Mouse (Mus musculus) lung, embryonic 14.5 days (tissue): ENCODE results near the gene Keap1. TPM values are rescaled to one million over a fixed set of nuclear protein-coding genes. Genes with fewer than 3 reads are reported as not detected.

Experiments used
- ATAC-seq: fragments of 200-750 bp; cut with Nextera tagmentation; 2 replicates; pipeline ENCODE4 v1.8.0; 2017; ENCODE audit warnings: mild to moderate bottlenecking, moderate TSS enrichment, moderate library complexity; ENCODE audit not compliant: insufficient read depth
- DNase-seq: peaks from one replicate; pipeline ENCODE4 v3.0.0-alpha.2; 2015
- H3K27ac ChIP-seq: fragments of 300-500 bp; sonication (generic); 2 replicates; pipeline ENCODE4 v1.5.1; 2014; ENCODE audit warnings: low read depth, mild to moderate bottlenecking, moderate library complexity
- H3K27me3 ChIP-seq: fragments of 300-500 bp; sonication (generic); 2 replicates; pipeline ENCODE4 v1.6.1; 2014; ENCODE audit warnings: low read length, control low read depth; ENCODE audit not compliant: insufficient read depth
- H3K36me3 ChIP-seq: fragments of 300-500 bp; sonication (generic); 2 replicates; pipeline ENCODE4 v1.6.1; 2014; ENCODE audit warnings: control low read depth; ENCODE audit not compliant: insufficient read depth
- H3K4me1 ChIP-seq: fragments of 300-500 bp; sonication (generic); 2 replicates; pipeline ENCODE4 v1.6.1; 2014; ENCODE audit warnings: antibody characterized with exemption, control low read depth; ENCODE audit not compliant: insufficient read depth
- H3K4me2 ChIP-seq: fragments of 300-500 bp; sonication (generic); 2 replicates; pipeline ENCODE4 v1.6.1; 2014; ENCODE audit warnings: mild to moderate bottlenecking
- H3K4me3 ChIP-seq: fragments of 300-500 bp; sonication (generic); 2 replicates; pipeline ENCODE4 v1.5.1; 2014; ENCODE audit warnings: low read depth, low read length
- H3K9ac ChIP-seq: fragments of 300-500 bp; sonication (generic); 2 replicates; pipeline ENCODE4 v1.6.1; 2014
- H3K9me3 ChIP-seq: fragments of 300-500 bp; sonication (generic); 2 replicates; pipeline ENCODE4 v1.6.1; 2016; ENCODE audit warnings: low read depth, low read length, control low read depth
- CTCF ChIP-seq: IDR thresholded peaks from 2 replicates; pipeline ENCODE4 v1.5.1; 2016; ENCODE audit warnings: antibody characterized with exemption, low read depth
- WGBS: fragments of 180-500 bp; shearing (Covaris S2); extraction: QIAGEN DNeasy Blood & Tissue Kit; methylation state at CpG from one replicate; pipeline ENCODE4 v1.1.7; 2014; 5-methylcytosine and 5-hydroxymethylcytosine counted together
- polyA plus RNA-seq: library from polyadenylated mRNA; unstranded; fragments of >200 nt; fragmentation: Nextera tagmentation; extraction: Ambion mirVana; gene quantifications from 2 replicates; pipeline ENCODE4 v1.2.1, GENCODE M21; 2014

Gene Keap1
- polyA plus RNA-seq, 1 experiment from 2014 or later, result 44.6 TPM

GRCm38 (mm10) chr9:21206848-21207247 lies 32.3 kb downstream of the Keap1 start:
- DNase-seq (no peak), ATAC-seq (no peak)
- no peak overlapping the region for H3K4me3 ChIP-seq
- WGBS, result 84% methylated on average over 6 of the region's 6 CpGs
- H3K36me3 ChIP-seq, result peaks cover 5% of the 10 kb centered on the region; the same call in 1 of the 2 replicates
- H3K27ac ChIP-seq, result no peak overlapping the region
- no peak overlapping the region for H3K9ac ChIP-seq
- no peak for TF ChIP-seq CTCF
- no peaks in the 10 kb centered on the region for H3K27me3 ChIP-seq
- no peaks in the 10 kb centered on the region for H3K4me1 ChIP-seq
- H3K4me2 ChIP-seq, result no peak overlapping the region
- H3K9me3 ChIP-seq, result no peaks in the 10 kb centered on the region

GRCm38 (mm10) chr9:21204528-21205272 lies 34.5 kb downstream of the Keap1 start:
- 5% methylated on average over 23 of the region's 23 CpGs for WGBS
- TF ChIP-seq CTCF, result no peak
- Histone ChIP-seq H3K9me3 (no peaks in the 10 kb centered on the region), H3K4me3 (peak overlapping the region; percentile 38), H3K9ac (peak overlapping the region; percentile 38), H3K4me1 (no peaks in the 10 kb centered on the region), H3K4me2 (peak overlapping the region; percentile 70), H3K27ac (no peak overlapping the region), H3K36me3 (no peaks in the 10 kb centered on the region), H3K27me3 (no peaks in the 10 kb centered on the region)
- ATAC-seq (peak; percentile 77), DNase-seq (peak; percentile 55)

DNA sequence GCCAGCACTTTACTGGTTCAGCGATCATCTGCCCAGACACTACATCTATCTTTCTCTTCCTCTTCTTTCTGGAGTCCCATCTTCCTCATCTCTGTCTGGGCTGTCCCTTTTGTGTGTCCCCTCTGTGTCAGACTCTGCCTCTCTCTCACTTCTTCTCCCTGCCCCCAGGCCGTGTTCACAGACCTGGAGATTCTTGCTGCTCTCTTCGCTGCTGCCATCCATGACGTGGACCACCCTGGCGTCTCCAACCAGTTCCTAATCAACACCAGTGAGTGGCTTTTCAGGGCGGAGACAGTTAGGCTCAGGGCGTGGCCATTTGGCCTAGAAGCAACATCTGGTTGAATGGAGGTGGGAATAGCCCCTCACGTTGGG lies 35.0 kb downstream of the Keap1 start:
- Histone ChIP-seq H3K4me2 (peak overlapping the region; percentile 70; the same call in 1 of the 2 replicates), H3K4me3 (no peak overlapping the region; the same call in 1 of the 2 replicates), H3K27ac (no peak overlapping the region), H3K36me3 (no peaks in the 10 kb centered on the region), H3K4me1 (no peaks in the 10 kb centered on the region), H3K27me3 (no peaks in the 10 kb centered on the region), H3K9ac (no peak overlapping the region), H3K9me3 (no peaks in the 10 kb centered on the region)
- no peak for TF ChIP-seq CTCF
- 34% methylated on average over 8 of the region's 8 CpGs for WGBS
- ATAC-seq, result no peak
- no peak for DNase-seq

DNA sequence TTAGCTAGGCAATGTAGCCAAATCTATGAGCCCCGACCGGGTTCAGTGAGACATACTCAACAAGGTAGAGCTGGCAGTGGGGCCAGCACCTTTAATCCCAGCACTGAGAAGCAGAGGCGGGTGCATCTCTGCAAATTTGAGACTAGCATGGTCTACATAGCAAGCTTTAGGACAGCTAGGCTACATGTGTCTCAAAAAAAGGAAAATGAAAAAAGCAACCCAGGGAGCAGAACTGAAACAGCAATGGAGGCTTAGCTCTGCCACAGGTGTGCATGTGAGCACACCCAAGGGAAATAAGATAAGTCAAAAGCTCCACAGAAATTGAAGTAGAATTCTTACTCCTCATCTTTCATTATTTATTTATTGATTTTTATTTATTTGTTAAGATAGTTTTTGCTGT lies 40.2 kb downstream of the Keap1 start:
- no peak for TF ChIP-seq CTCF
- DNase-seq, result no peak

GRCm38 (mm10) chr9:21197981-21198380 lies 41.2 kb downstream of the Keap1 start:
- H3K27ac ChIP-seq, result no peak overlapping the region
- WGBS, result 20% methylated on average over 4 of the region's 4 CpGs
- no peaks in the 10 kb centered on the region for H3K36me3 ChIP-seq
- ATAC-seq (no peak), DNase-seq (peak; percentile 56)
- H3K4me1 ChIP-seq, result no peaks in the 10 kb centered on the region; the same call in 1 of the 2 replicates
- H3K27me3 ChIP-seq, result no peaks in the 10 kb centered on the region
- peak overlapping the region; percentile 55; the same call in 1 of the 2 replicates for H3K4me2 ChIP-seq
- H3K9me3 ChIP-seq, result no peaks in the 10 kb centered on the region
- no peak for TF ChIP-seq CTCF
- H3K9ac ChIP-seq, result no peak overlapping the region
- H3K4me3 ChIP-seq, result no peak overlapping the region

More for the DNA sequence above, 40.2 kb downstream of the Keap1 start:
- 72% methylated on average over 3 of the region's 3 CpGs for WGBS
- H3K4me2 ChIP-seq, result no peak overlapping the region
- H3K9ac ChIP-seq, result no peak overlapping the region
- H3K4me1 ChIP-seq, result no peaks in the 10 kb centered on the region; the same call in 1 of the 2 replicates
- H3K36me3 ChIP-seq, result no peaks in the 10 kb centered on the region
- ATAC-seq, result no peak
- H3K27ac ChIP-seq, result no peak overlapping the region
- no peaks in the 10 kb centered on the region for H3K27me3 ChIP-seq
- H3K4me3 ChIP-seq, result no peak overlapping the region
- no peaks in the 10 kb centered on the region for H3K9me3 ChIP-seq

DNA sequence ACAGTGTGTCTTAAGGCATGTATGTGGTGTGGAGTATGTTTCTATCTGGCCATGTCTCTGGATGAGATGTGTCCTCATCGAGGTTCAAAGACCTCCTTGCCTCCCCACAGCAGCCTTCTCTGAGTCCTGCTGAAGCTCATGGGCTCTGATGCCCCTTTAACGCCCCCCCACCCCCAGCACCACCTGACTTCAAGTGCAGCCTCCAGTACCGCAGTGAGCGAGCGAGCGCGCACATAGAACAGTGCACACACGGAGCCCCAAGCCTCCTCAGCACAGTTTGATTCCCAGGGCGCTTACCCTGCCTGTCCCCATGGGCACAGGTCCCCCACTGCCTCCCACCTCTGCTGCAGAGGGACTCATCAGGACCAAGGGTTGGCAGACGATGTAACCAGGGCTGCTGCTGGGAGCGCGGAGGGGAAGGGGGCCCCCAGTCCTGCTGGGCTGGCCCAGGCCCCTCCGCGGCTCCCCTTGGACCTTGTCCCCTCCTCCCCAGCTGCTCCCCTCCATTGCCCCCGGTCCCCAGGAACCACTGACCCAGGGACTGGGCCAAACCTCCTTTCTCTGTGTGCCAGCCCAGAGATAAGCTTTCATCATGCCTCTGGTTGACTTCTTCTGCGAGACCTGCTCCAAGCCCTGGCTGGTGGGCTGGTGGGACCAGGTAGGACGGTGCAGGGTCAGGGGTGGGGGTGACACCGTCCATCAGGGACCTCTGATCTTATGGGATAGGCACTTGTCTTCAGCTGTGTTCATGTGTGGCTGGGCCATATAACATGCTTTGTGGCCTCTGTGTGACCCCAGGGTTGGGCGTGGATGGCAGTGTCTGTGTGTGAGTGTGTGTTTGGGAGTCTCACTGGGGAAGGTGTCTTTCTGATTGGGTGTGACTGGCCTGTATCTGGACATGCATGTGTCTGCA lies 42.4 kb downstream of the Keap1 start:
- DNase-seq, result no peak
- Histone ChIP-seq H3K27ac (no peak overlapping the region), H3K9me3 (no peaks in the 10 kb centered on the region), H3K4me3 (peak overlapping the region; percentile 3), H3K4me2 (peak overlapping the region; percentile 55), H3K36me3 (no peaks in the 10 kb centered on the region), H3K4me1 (no peaks in the 10 kb centered on the region; the same call in 1 of the 2 replicates), H3K27me3 (no peaks in the 10 kb centered on the region), H3K9ac (peak overlapping the region; percentile 24; the same call in 1 of the 2 replicates)
- 26% methylated on average over 19 of the region's 19 CpGs for WGBS
- peak; percentile 70 for ATAC-seq
- no peak for TF ChIP-seq CTCF
